Mouse (Mus musculus): ENCODE data around the gene 4933421I07Rik. TPM values are rescaled to one million over a fixed set of nuclear protein-coding genes. Genes with fewer than 3 reads are reported as not detected.

4933421I07Rik gene
- total and polyA plus RNA-seq, 3 experiments: 0.05 TPM; not detected in 2

DNA sequence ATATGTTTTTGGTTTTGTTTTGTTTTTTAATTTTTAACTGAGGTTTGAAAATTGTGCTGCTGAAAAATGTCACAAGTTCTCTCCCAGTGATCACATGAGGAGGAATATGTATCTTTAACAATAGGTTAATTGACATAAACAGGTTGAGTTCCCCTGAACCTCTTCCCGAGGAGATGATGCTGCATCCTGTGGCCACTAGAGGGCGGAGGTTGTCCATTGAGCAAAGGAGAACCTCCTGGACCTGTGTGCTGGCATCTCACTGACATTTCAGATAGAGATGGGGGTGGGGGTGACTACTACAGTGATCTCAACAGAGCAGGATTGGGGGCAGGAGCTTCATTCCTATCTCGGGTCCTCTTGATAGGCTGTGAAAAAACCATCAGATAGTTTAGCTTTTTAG lies 2.7 kb upstream of the 4933421I07Rik start:
- H3K4me3 ChIP-seq (ENCODE audit: low read depth, low read length): no peak overlapping the region
- TF ChIP-seq GATA2 (IDR thresholded peaks at IDR 0.05; ENCODE audit: borderline replicate concordance, low read depth, low read length): no peak
- TF ChIP-seq CTCF (IDR thresholded peaks at IDR 0.05; ENCODE audit: low read depth, low read length): 0 out of 2 replicates have a peak, but pooled peaks have one; percentile 14
- H3K4me1 ChIP-seq (ENCODE audit: insufficient read depth, low read depth, low read length): no peaks in the 10 kb centered on the region
- no peaks in the 10 kb centered on the region for H3K36me3 ChIP-seq (replicated peaks)
- peaks cover 8% of the 10 kb centered on the region for H3K9me3 ChIP-seq (replicated peaks)
- no peaks in the 10 kb centered on the region for H3K27me3 ChIP-seq (ENCODE audit: insufficient read depth, low read length)
- ATAC-seq (ENCODE audit: extremely low read depth, insufficient number of reproducible peaks, low FRiP score, poor library complexity, severe bottlenecking) (peak; percentile 45), DNase-seq (ENCODE audit: low spot score) (peak; percentile 3)

DNA sequence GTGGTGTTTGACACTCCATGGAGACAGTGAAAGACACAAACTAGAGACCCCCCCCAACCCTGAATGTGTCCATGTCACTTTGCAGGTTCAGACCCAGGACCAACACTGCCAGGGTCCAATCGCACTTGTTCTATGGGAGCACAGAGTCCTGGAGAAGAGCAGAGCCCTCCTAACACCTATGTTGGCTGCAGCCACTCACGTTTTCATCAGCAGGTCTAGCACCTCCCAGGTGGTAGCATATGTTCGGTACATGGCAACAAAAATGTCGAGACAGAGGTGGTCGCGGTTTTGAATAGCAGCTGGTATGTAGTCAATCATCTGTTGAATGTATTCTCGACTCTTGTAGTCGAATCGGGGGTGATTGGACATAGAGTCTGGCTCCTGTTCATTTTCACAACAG lies 568 bp downstream of the 4933421I07Rik start:
- ATAC-seq (ENCODE audit: extremely low read depth, insufficient number of reproducible peaks, low FRiP score, poor library complexity, severe bottlenecking) (no peak), DNase-seq (ENCODE audit: low spot score) (no peak)
- no peaks in the 10 kb centered on the region for H3K4me1 ChIP-seq (ENCODE audit: insufficient read depth, low read depth, low read length)
- no peak for TF ChIP-seq POLR2AphosphoS5 (IDR thresholded peaks at IDR 0.05; ENCODE audit: insufficient replicate concordance, low read depth, low read length)
- TF ChIP-seq GATA2 (IDR thresholded peaks at IDR 0.05; ENCODE audit: borderline replicate concordance, low read depth, low read length): no peak
- TF ChIP-seq GATA1 (IDR thresholded peaks at IDR 0.05; ENCODE audit: borderline replicate concordance, low read length): no peak
- no peak for TF ChIP-seq CTCF (IDR thresholded peaks at IDR 0.05; ENCODE audit: low read depth, low read length)
- no peak for TF ChIP-seq TAL1 (conservative IDR thresholded peaks at IDR 0.05; ENCODE audit: low read depth, low read length)
- H3K27me3 ChIP-seq (ENCODE audit: insufficient read depth, low read length): no peaks in the 10 kb centered on the region
- no peaks in the 10 kb centered on the region for H3K36me3 ChIP-seq (replicated peaks)
- H3K9me3 ChIP-seq (replicated peaks): peaks cover 7% of the 10 kb centered on the region
- H3K4me3 ChIP-seq (ENCODE audit: low read depth, low read length): no peak overlapping the region

Other genes starting within 250 kb of the 4933421I07Rik start
- not detected in 2 replicates for gene Vmn2r61, start 188.1 kb downstream of the 4933421I07Rik start, total RNA-seq (2014; fragmentation: Nextera tagmentation)
- gene Vmn2r61, start 188.1 kb downstream of the 4933421I07Rik start, total RNA-seq (2017): 0.06 TPM in 1 of 2 replicates, not detected in the other
- not detected in 2 replicates for gene Vmn2r61, start 188.1 kb downstream of the 4933421I07Rik start, polyA plus RNA-seq (2012)
- gene Zfp141, start 57.6 kb upstream of the 4933421I07Rik start, total RNA-seq (2014; fragmentation: Nextera tagmentation): 33.8 and 39.0 TPM in 2 replicates
- gene Zfp141, start 57.6 kb upstream of the 4933421I07Rik start, total RNA-seq (2017): 25.9 and 30.8 TPM in 2 replicates
- gene Zfp141, start 57.6 kb upstream of the 4933421I07Rik start, polyA plus RNA-seq (2012): 2.4 and 3.0 TPM in 2 replicates
- gene Gm21028, start 130.5 kb upstream of the 4933421I07Rik start, total RNA-seq (2014; fragmentation: Nextera tagmentation): not detected in 2 replicates
- gene Gm21028, start 130.5 kb upstream of the 4933421I07Rik start, total RNA-seq (2017): not detected in 2 replicates
- not detected in 2 replicates for gene Gm21028, start 130.5 kb upstream of the 4933421I07Rik start, polyA plus RNA-seq (2012)
- not detected in 2 replicates for gene Zfp977, start 144.4 kb upstream of the 4933421I07Rik start, total RNA-seq (2014; fragmentation: Nextera tagmentation)
- gene Zfp977, start 144.4 kb upstream of the 4933421I07Rik start, total RNA-seq (2017): 0.17 and 0.71 TPM in 2 replicates
- not detected in 2 replicates for gene Zfp977, start 144.4 kb upstream of the 4933421I07Rik start, polyA plus RNA-seq (2012)
- 5.7 and 12.3 TPM in 2 replicates for gene Zfp976, start 194.5 kb upstream of the 4933421I07Rik start, total RNA-seq (2014; fragmentation: Nextera tagmentation)
- gene Zfp976, start 194.5 kb upstream of the 4933421I07Rik start, total RNA-seq (2017): 2.4 and 5.6 TPM in 2 replicates
- gene Zfp976, start 194.5 kb upstream of the 4933421I07Rik start, polyA plus RNA-seq (2012): 0.09 and 0.21 TPM in 2 replicates
- 12.6 and 15.6 TPM in 2 replicates for gene Zfp975, start 244.6 kb upstream of the 4933421I07Rik start, total RNA-seq (2014; fragmentation: Nextera tagmentation)
- 9.8 and 10.9 TPM in 2 replicates for gene Zfp975, start 244.6 kb upstream of the 4933421I07Rik start, total RNA-seq (2017)
- 0.15 and 0.27 TPM in 2 replicates for gene Zfp975, start 244.6 kb upstream of the 4933421I07Rik start, polyA plus RNA-seq (2012)